23 mouse cellular contexts compared by ENCODE assay signal in the genomic region with DNA sequence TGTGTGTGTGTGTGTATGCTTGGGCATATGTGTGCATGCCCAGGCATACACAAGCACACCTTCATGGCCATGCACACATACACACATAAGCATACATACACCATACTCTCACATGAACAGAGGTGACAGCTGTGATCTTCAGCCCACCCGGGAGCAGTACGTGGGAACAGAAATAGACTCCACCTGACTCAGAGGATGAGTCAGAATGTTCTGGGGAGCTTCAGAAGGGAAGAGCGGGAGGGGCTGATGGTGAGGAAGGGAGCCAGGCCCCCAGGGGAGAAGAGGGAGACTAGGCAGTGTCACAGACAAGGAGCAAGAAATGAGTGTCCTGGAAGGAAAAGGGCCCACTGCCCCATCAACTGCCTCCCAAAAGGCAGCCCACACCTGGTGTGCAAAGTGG.
DNase-seq lines count a peak whose midpoint lies in the region; ATAC-seq lines count a peak whose summit lies in the region.
"Had no signal": no experiment of that assay in that cellular context is flagged by ENCODE, and none has a peak within 500 bp of the region (broad histone marks: within the 10 kb centered on the region; RNA-seq: fewer than 3 reads in every experiment).

No protein-coding gene starts in this region.

- no peak overlapping the region for H3K9ac ChIP-seq in hindbrain, embryonic 14.5 days
- H3K9ac ChIP-seq: embryonic facial prominence, embryonic 15.5 days; kidney, embryonic 15.5 days; liver, embryonic 14.5 days had no signal

- no peak overlapping the region for H3K4me3 ChIP-seq in hindbrain, embryonic 14.5 days (replicated peaks; ENCODE audit: low read length)
- H3K4me3 ChIP-seq: embryonic facial prominence, embryonic 15.5 days; kidney, embryonic 15.5 days had no signal

- intact Hi-C loops in left cerebral cortex, postnatal 36 days (cut with DNase I): no loop called here
- intact Hi-C loops in gastrocnemius, postnatal 36 days (cut with DNase I): no loop called here

- no peak overlapping the region for H3K4me2 ChIP-seq in hindbrain, embryonic 14.5 days (replicated peaks)
- H3K4me2 ChIP-seq: embryonic facial prominence, embryonic 15.5 days; kidney, embryonic 15.5 days; midbrain, embryonic 11.5 days had no signal

- H3K36me3 ChIP-seq in hindbrain, embryonic 14.5 days (replicated peaks; ENCODE audit: control insufficient read depth, insufficient read depth): no peaks in the 10 kb centered on the region
- H3K36me3 ChIP-seq: embryonic facial prominence, embryonic 15.5 days; kidney, embryonic 15.5 days had no signal

- ATAC-seq in frontal cortex, adult (ENCODE audit: low TSS enrichment): peak; percentile 88
- ATAC-seq in hindbrain, embryonic 14.5 days (ENCODE audit: low FRiP score): no peak
- ATAC-seq: hindbrain, postnatal 0 days; intestine, postnatal 0 days had no signal

- no peak for DNase-seq in frontal cortex, postnatal 25 days (ENCODE audit: low spot score in 2 of 2)
- DNase-seq in 3134 (ENCODE audit: extremely low read depth, insufficient read length, low spot score): peak; percentile 22
- DNase-seq in frontal cortex, adult 2 months (ENCODE audit: extremely low spot score in 1 of 2, low spot score in 1 of 2): peak; percentile 14 to 62
- peak; percentile 19 to 21 for DNase-seq in left cerebral cortex, postnatal 36 days (ENCODE audit: low spot score in 2 of 2)
- no peak for DNase-seq in gastrocnemius, postnatal 36 days
- DNase-seq in hindbrain, embryonic 14.5 days (ENCODE audit: low spot score): no peak
- no peak for DNase-seq in ovary, adult 18-20 months (ENCODE audit: low spot score)
- DNase-seq: adrenal gland, adult 2 months; cerebellum, adult 11 months; cerebellum, postnatal 25 days; embryo, embryonic 11 days; gastrocnemius, postnatal 14 days; kidney, postnatal 4 days; spleen, adult 18-20 months; thymus, adult 18-20 months had no signal

- H3K9me3 ChIP-seq in hindbrain, embryonic 14.5 days (ENCODE audit: control insufficient read depth, low read length): no peaks in the 10 kb centered on the region
- H3K9me3 ChIP-seq: embryonic facial prominence, embryonic 15.5 days; kidney, embryonic 15.5 days had no signal

- H3K27ac ChIP-seq in hindbrain, embryonic 14.5 days: no peak overlapping the region
- H3K27ac ChIP-seq: embryonic facial prominence, embryonic 15.5 days; hindbrain, postnatal 0 days; kidney, embryonic 15.5 days; liver, embryonic 14.5 days; macrophage had no signal

- 87% methylated on average over 3 of the region's 3 CpGs for WGBS in hindbrain, embryonic 14.5 days

- no peaks in the 10 kb centered on the region for H3K27me3 ChIP-seq in hindbrain, embryonic 14.5 days (ENCODE audit: control insufficient read depth, insufficient read depth, low read length)
- H3K27me3 ChIP-seq: embryonic facial prominence, embryonic 15.5 days; kidney, embryonic 15.5 days had no signal

- no peaks in the 10 kb centered on the region for H3K4me1 ChIP-seq in hindbrain, embryonic 14.5 days (replicated peaks; ENCODE audit: control insufficient read depth, insufficient read depth, low read length)
- H3K4me1 ChIP-seq: embryonic facial prominence, embryonic 15.5 days; kidney, embryonic 15.5 days had no signal

Comparison
In these comparisons a context has a peak if more than half of its experiments do, and no peak if none do; other contexts are left out.
1. DNase-seq: peak in 3134 (single experiment), frontal cortex, adult 2 months (2 of 2) and left cerebral cortex, postnatal 36 days (2 of 2); none in frontal cortex, postnatal 25 days (0 of 2), gastrocnemius, postnatal 36 days (0 of 2), hindbrain, embryonic 14.5 days (single experiment) and ovary, adult 18-20 months (single experiment).